In genomic region chr9:78526206-78526605, GRCm38 (mm10) we compare ENCODE assay signal across 11 mouse cellular contexts. TPM values are rescaled to one million over a fixed set of nuclear protein-coding genes. Genes with fewer than 3 reads are reported as not detected.
DNase-seq lines count a peak whose midpoint lies in the region; ATAC-seq and TF ChIP-seq lines count a peak whose summit lies in the region.
"Had no signal": no experiment of that assay in that cellular context is flagged by ENCODE, and none has a peak within 500 bp of the region (broad histone marks: within the 10 kb centered on the region; RNA-seq: fewer than 3 reads in every experiment).

No protein-coding gene starts in this region.

- intact Hi-C loops in heart, postnatal 36 days (cut with DNase I): loop anchor here (2.0 to 5.0 kb wide), 2 partner anchors 49 to 61 kb away; partner anchors contain the start of gene Slc17a5

- H3K27ac ChIP-seq in heart, embryonic 13.5 days (replicated peaks): 0 out of 2 replicates have a peak overlapping the region, but pooled peaks have one; percentile 87
- peak overlapping the region; percentile 33; the same call in 1 of the 2 replicates for H3K27ac ChIP-seq in liver, embryonic 16.5 days (ENCODE audit: low read length)
- no peak overlapping the region for H3K27ac ChIP-seq in liver, postnatal 0 days (ENCODE audit: low read depth)
- H3K27ac ChIP-seq in ES-E14 (ENCODE audit: insufficient read depth, low read depth, low read length, poor library complexity, severe bottlenecking): peak overlapping the region; percentile 98
- peak overlapping the region; percentile 82 for H3K27ac ChIP-seq in brown adipose tissue, adult 24 weeks (replicated peaks; ENCODE audit: low read depth, low read length)

- no peak overlapping the region for H3K4me2 ChIP-seq in heart, embryonic 13.5 days
- H3K4me2 ChIP-seq in liver, embryonic 16.5 days (ENCODE audit: low read depth, low read length): no peak overlapping the region
- no peak overlapping the region for H3K4me2 ChIP-seq in liver, postnatal 0 days (ENCODE audit: low read depth, low read length)
- H3K4me2 ChIP-seq: hindbrain, embryonic 12.5 days had no signal

- DNase-seq in heart, postnatal 36 days: no peak
- DNase-seq in liver, postnatal 0 days: no peak
- no peak for DNase-seq in ES-E14 (ENCODE audit: low read depth, low spot score)
- no peak for DNase-seq in spleen, adult 18-20 months
- DNase-seq: cerebellum, adult 9-10 months; gastrocnemius, postnatal 25 days; lung, adult 2 months had no signal

- no peaks in the 10 kb centered on the region for H3K9me3 ChIP-seq in heart, embryonic 13.5 days
- no peaks in the 10 kb centered on the region for H3K9me3 ChIP-seq in liver, embryonic 16.5 days (replicated peaks; ENCODE audit: control insufficient read depth, low read length)
- H3K9me3 ChIP-seq in liver, postnatal 0 days (ENCODE audit: low read length): no peaks in the 10 kb centered on the region
- no peaks in the 10 kb centered on the region for H3K9me3 ChIP-seq in ES-E14 (ENCODE audit: control insufficient read depth, insufficient read depth, low read depth, low read length)
- H3K9me3 ChIP-seq: hindbrain, embryonic 12.5 days had no signal

- H3K9ac ChIP-seq in heart, embryonic 13.5 days: no peak overlapping the region
- no peak overlapping the region for H3K9ac ChIP-seq in liver, embryonic 16.5 days (ENCODE audit: low read depth, low read length)
- H3K9ac ChIP-seq in liver, postnatal 0 days (replicated peaks): no peak overlapping the region
- H3K9ac ChIP-seq in ES-E14 (ENCODE audit: insufficient read depth, low read depth, low read length, poor library complexity, severe bottlenecking): peak overlapping the region; percentile 70; the same call in 1 of the 2 replicates
- H3K9ac ChIP-seq: hindbrain, embryonic 12.5 days had no signal

- H3K36me3 ChIP-seq in heart, embryonic 13.5 days: peaks cover 5% of the 10 kb centered on the region; the same call in 1 of the 2 replicates
- H3K36me3 ChIP-seq in liver, embryonic 16.5 days (ENCODE audit: control insufficient read depth, insufficient read depth): no peaks in the 10 kb centered on the region
- no peaks in the 10 kb centered on the region for H3K36me3 ChIP-seq in liver, postnatal 0 days (replicated peaks; ENCODE audit: insufficient read depth, low read length)
- H3K36me3 ChIP-seq in ES-E14 (ENCODE audit: control insufficient read depth, insufficient read depth, low read length, poor library complexity, severe bottlenecking): peaks cover 15% of the 10 kb centered on the region

- ATAC-seq in heart, embryonic 13.5 days (ENCODE audit: extremely low read depth, insufficient number of reproducible peaks, low FRiP score, low TSS enrichment): no peak
- no peak for ATAC-seq in liver, embryonic 16.5 days (ENCODE audit: low read depth)
- ATAC-seq in liver, postnatal 0 days: no peak

- in situ Hi-C loops in ES-E14 (cut with MboI; ENCODE audit: low sequenced_read_pairs in 2 of 2, unreplicated experiment in 2 of 2): no loop called here

- peaks cover 22% of the 10 kb centered on the region for H3K4me1 ChIP-seq in heart, embryonic 13.5 days
- peaks cover 9% of the 10 kb centered on the region for H3K4me1 ChIP-seq in liver, embryonic 16.5 days (ENCODE audit: control insufficient read depth, low read depth, low read length)
- H3K4me1 ChIP-seq in liver, postnatal 0 days (ENCODE audit: insufficient read depth): peaks cover 15% of the 10 kb centered on the region
- H3K4me1 ChIP-seq in ES-E14 (ENCODE audit: control insufficient read depth in 2 of 2, insufficient read depth in 2 of 2, low read length in 2 of 2, poor library complexity in 1 of 2): peaks cover 7 to 13% of the 10 kb centered on the region in 2 experiments
- peaks cover 8% of the 10 kb centered on the region for H3K4me1 ChIP-seq in brown adipose tissue, adult 24 weeks (ENCODE audit: control insufficient read depth, insufficient read depth, insufficient read length, low read length)

- no peak for TF ChIP-seq EP300 in liver, postnatal 0 days (IDR thresholded peaks at IDR 0.05; ENCODE audit: low read depth)

- no peak overlapping the region for H3K4me3 ChIP-seq in heart, embryonic 13.5 days
- H3K4me3 ChIP-seq in liver, embryonic 16.5 days (ENCODE audit: low read depth, low read length): no peak overlapping the region
- no peak overlapping the region for H3K4me3 ChIP-seq in liver, postnatal 0 days (ENCODE audit: low read depth, low read length)
- peak overlapping the region in 1 of 2 experiments; percentile 34; a peak in 1 of 4 replicates for H3K4me3 ChIP-seq in ES-E14 (ENCODE audit: insufficient read depth in 1 of 2, low read depth in 1 of 2, low read length in 2 of 2, poor library complexity in 1 of 2, severe bottlenecking in 1 of 2)
- no peak overlapping the region for H3K4me3 ChIP-seq in brown adipose tissue, adult 24 weeks (ENCODE audit: insufficient read depth, low read depth, low read length)
- H3K4me3 ChIP-seq: hindbrain, embryonic 12.5 days had no signal

- no peak for TF ChIP-seq CTCF in liver, postnatal 0 days (IDR thresholded peaks at IDR 0.05; ENCODE audit: low read depth)

- 82% methylated on average over 2 of the region's 2 CpGs for WGBS in heart, embryonic 13.5 days
- 57% methylated on average over 2 of the region's 2 CpGs for WGBS in liver, embryonic 16.5 days (ENCODE audit: insufficient replicate concordance)
- 60% methylated on average over 2 of the region's 2 CpGs for WGBS in liver, postnatal 0 days (ENCODE audit: insufficient replicate concordance)

- H3K27me3 ChIP-seq in heart, embryonic 13.5 days (replicated peaks): no peaks in the 10 kb centered on the region
- H3K27me3 ChIP-seq in liver, embryonic 16.5 days (ENCODE audit: control insufficient read depth, insufficient read depth, low read depth, low read length): no peaks in the 10 kb centered on the region
- no peaks in the 10 kb centered on the region for H3K27me3 ChIP-seq in liver, postnatal 0 days (ENCODE audit: insufficient read depth, low read length)
- H3K27me3 ChIP-seq: hindbrain, embryonic 12.5 days had no signal

TF ChIP-seq in ES-E14, 5 proteins besides CTCF, POLR2A, EP300 and RAD21:
- TF ChIP-seq HCFC1 (IDR thresholded peaks at IDR 0.05; ENCODE audit: borderline replicate concordance, insufficient read depth, low read length) (no peak), MAFK (IDR thresholded peaks at IDR 0.05; ENCODE audit: insufficient read depth, low read depth, low read length) (no peak), ZNF384 (IDR thresholded peaks at IDR 0.05; ENCODE audit: low read depth, low read length) (no peak), ZC3H11A (IDR thresholded peaks at IDR 0.05; ENCODE audit: borderline replicate concordance, low read depth, low read length) (no peak), CHD2 (IDR thresholded peaks at IDR 0.05; ENCODE audit: low read depth, low read length) (no peak)

RNA-seq across cellular contexts. Expression of gene Eef1a1, which starts 37.3 kb away (rescaled TPM):
- polyA plus RNA-seq in heart, embryonic 13.5 days (2015; fragmentation: Nextera tagmentation; extraction: Ambion mirVana): 3,078 and 3,363 TPM in 2 replicates
- total RNA-seq in heart, postnatal 36 days (2021): 1,000 to 10,000 TPM; 1,083 to 1,160 TPM
- polyA plus RNA-seq in liver, embryonic 16.5 days (2015; fragmentation: Nextera tagmentation; extraction: Ambion mirVana): 1,873 and 1,994 TPM in 2 replicates
- 1,946 and 1,972 TPM in 2 replicates for polyA plus RNA-seq in liver, postnatal 0 days (2015; fragmentation: Nextera tagmentation; extraction: Ambion mirVana)
- total RNA-seq in ES-E14 (2012; rRNA removed): 10,022 and 10,869 TPM in 2 replicates
- 3,256 and 3,366 TPM in 2 replicates for polyA plus RNA-seq in brown adipose tissue, adult 24 weeks (2012; ENCODE audit: insufficient read depth, insufficient read length, missing spikeins)
